Mouse (Mus musculus): ENCODE measurements around the gene Fam69a.
"Not testable (repeated sequence)": the region's sequence is repeated elsewhere in the genome, so short reads cannot be mapped to it uniquely, and the experiment has no call there.

The Fam69a gene

GRCm38 (mm10) chr5:107979901-107980300, 7.0 kb downstream of the Fam69a start:
- no peak for DNase-seq

GRCm38 (mm10) chr5:107978289-107979035, 8.4 kb downstream of the Fam69a start:
- no peak for DNase-seq

- no peak for DNase-seq
Observed at GRCm38 (mm10) chr5:107977640-107978288, 9.1 kb downstream of the Fam69a start.

GRCm38 (mm10) chr5:107973310-107973709, 13.6 kb downstream of the Fam69a start:
- DNase-seq, result no peak

- DNase-seq, result no peak
Observed at GRCm38 (mm10) chr5:107972444-107973272, 14.2 kb downstream of the Fam69a start.

GRCm38 (mm10) chr5:107971069-107971468, 15.8 kb downstream of the Fam69a start:
- no peak for DNase-seq

- not testable (repeated sequence) for DNase-seq
Observed at GRCm38 (mm10) chr5:107969818-107970217, 17.1 kb downstream of the Fam69a start.

GRCm38 (mm10) chr5:107968079-107968478, 18.8 kb downstream of the Fam69a start:
- DNase-seq, result no peak

- no peak for DNase-seq
Observed at GRCm38 (mm10) chr5:107966841-107967457, 19.9 kb downstream of the Fam69a start.

- no peak for DNase-seq
Observed at GRCm38 (mm10) chr5:107966156-107966555, 20.7 kb downstream of the Fam69a start.

GRCm38 (mm10) chr5:107965355-107965991, 21.4 kb downstream of the Fam69a start:
- DNase-seq, result no peak

GRCm38 (mm10) chr5:107964031-107964758, 22.7 kb downstream of the Fam69a start:
- DNase-seq, result no peak

GRCm38 (mm10) chr5:107961438-107962251, 25.2 kb downstream of the Fam69a start:
- peak; percentile 57 for DNase-seq

- peak; percentile 43 for DNase-seq
Observed at GRCm38 (mm10) chr5:107960532-107961202, 26.2 kb downstream of the Fam69a start.

GRCm38 (mm10) chr5:107959624-107960300, 27.1 kb downstream of the Fam69a start:
- DNase-seq, result no peak

- DNase-seq, result peak; percentile 26
Observed at GRCm38 (mm10) chr5:107950643-107951042, 36.2 kb downstream of the Fam69a start.

- DNase-seq, result no peak
Observed at GRCm38 (mm10) chr5:107949607-107950006, 37.3 kb downstream of the Fam69a start.

GRCm38 (mm10) chr5:107948899-107949298, 38.0 kb downstream of the Fam69a start:
- no peak for DNase-seq

- DNase-seq, result peak; percentile 45
Observed at GRCm38 (mm10) chr5:107947548-107947947, 39.3 kb downstream of the Fam69a start.

- DNase-seq, result no peak
Observed at GRCm38 (mm10) chr5:107946475-107946874, 40.4 kb downstream of the Fam69a start.

Measured in lung, postnatal 10 days (tissue).